Mouse (Mus musculus) kidney, postnatal 0 days (tissue): ENCODE results near the gene Olig3. TPM values are rescaled to one million over a fixed set of nuclear protein-coding genes. Genes with fewer than 3 reads are reported as not detected.

Source experiments
- ATAC-seq: fragments of 200-750 bp; cut with Nextera tagmentation; replicated peaks from 2 replicates; pipeline ENCODE4 v1.8.0; 2017; ENCODE audit warnings: low read depth, moderate number of reproducible peaks, moderate TSS enrichment, moderate library complexity; ENCODE audit not compliant: low FRiP score
- DNase-seq: peaks from one replicate; pipeline ENCODE4 v3.0.0-alpha.2; 2016; ENCODE audit warnings: low spot score
- H3K27ac ChIP-seq: fragments of 300-500 bp; sonication (generic); 2 replicates; pipeline ENCODE4 v1.5.1; 2014; ENCODE audit warnings: mild to moderate bottlenecking
- H3K27me3 ChIP-seq: fragments of 300-500 bp; sonication (generic); 2 replicates; pipeline ENCODE4 v1.6.1; 2014; ENCODE audit warnings: low read length, mixed read lengths; ENCODE audit not compliant: insufficient read depth
- H3K36me3 ChIP-seq: fragments of 300-500 bp; sonication (generic); 2 replicates; pipeline ENCODE4 v1.6.1; 2014; ENCODE audit warnings: low read length, mixed read lengths; ENCODE audit not compliant: insufficient read depth
- H3K4me1 ChIP-seq: fragments of 300-500 bp; sonication (generic); replicated peaks from 2 replicates; pipeline ENCODE4 v1.6.1; 2014; ENCODE audit warnings: antibody characterized with exemption, low read length, mixed read lengths; ENCODE audit not compliant: insufficient read depth
- H3K4me2 ChIP-seq: fragments of 300-500 bp; sonication (generic); 2 replicates; pipeline ENCODE4 v1.6.1; 2014; ENCODE audit warnings: mild to moderate bottlenecking, low read length, moderate library complexity, mixed read lengths
- H3K4me3 ChIP-seq: fragments of 300-500 bp; sonication (generic); replicated peaks from 2 replicates; pipeline ENCODE4 v1.5.1; 2014; ENCODE audit warnings: low read depth, low read length
- H3K9ac ChIP-seq: fragments of 300-500 bp; sonication (generic); 2 replicates; pipeline ENCODE4 v1.6.1; 2014; ENCODE audit warnings: low read depth, low read length
- H3K9me3 ChIP-seq: fragments of 300-500 bp; sonication (generic); replicated peaks from 2 replicates; pipeline ENCODE4 v1.6.1; 2016; ENCODE audit warnings: low read length, inconsistent platforms, mixed read lengths
- CTCF ChIP-seq: IDR thresholded peaks from 2 replicates; pipeline ENCODE4 v1.5.1; 2016; ENCODE audit warnings: antibody characterized with exemption, low read depth, mild to moderate bottlenecking, moderate library complexity
- WGBS: fragments of 180-500 bp; shearing (Covaris S2); extraction: QIAGEN DNeasy Blood & Tissue Kit; methylation state at CpG from one replicate; pipeline ENCODE4 v1.1.7; 2014; 5-methylcytosine and 5-hydroxymethylcytosine counted together
- polyA plus RNA-seq: library from polyadenylated mRNA; unstranded; fragments of >200 nt; fragmentation: Nextera tagmentation; extraction: Ambion mirVana; gene quantifications from 2 replicates; pipeline ENCODE4 v1.2.1, GENCODE M21; 2015

The Olig3 gene
- polyA plus RNA-seq, 1 experiment from 2014 or later: not detected

DNA sequence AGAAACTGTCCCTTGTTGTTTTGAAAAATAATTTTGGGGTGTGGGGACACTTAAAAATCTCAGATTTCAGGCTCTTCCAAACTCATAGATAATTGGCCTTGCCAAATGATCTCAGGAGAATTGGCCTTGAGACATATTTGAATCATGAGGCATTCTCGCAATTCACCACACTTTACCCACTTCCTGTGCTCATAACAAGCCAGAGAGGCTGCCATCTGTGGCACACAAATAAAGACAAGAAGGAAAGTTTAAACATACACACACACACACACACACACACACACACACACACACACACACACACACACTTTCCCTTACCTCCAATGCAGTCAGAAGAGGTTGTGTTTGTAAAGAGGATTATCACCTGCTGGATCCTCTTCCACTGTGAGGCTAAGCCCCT is 22.9 kb upstream of the Olig3 start:
- Histone ChIP-seq H3K27ac (no peak overlapping the region), H3K4me3 (no peak overlapping the region), H3K9me3 (no peaks in the 10 kb centered on the region), H3K4me1 (no peaks in the 10 kb centered on the region), H3K4me2 (no peak overlapping the region), H3K9ac (no peak overlapping the region), H3K36me3 (no peaks in the 10 kb centered on the region), H3K27me3 (no peaks in the 10 kb centered on the region)
- no peak for TF ChIP-seq CTCF
- WGBS: 86% methylated on average over 1 of the region's 1 CpGs
- DNase-seq (no peak), ATAC-seq (no peak)

DNA sequence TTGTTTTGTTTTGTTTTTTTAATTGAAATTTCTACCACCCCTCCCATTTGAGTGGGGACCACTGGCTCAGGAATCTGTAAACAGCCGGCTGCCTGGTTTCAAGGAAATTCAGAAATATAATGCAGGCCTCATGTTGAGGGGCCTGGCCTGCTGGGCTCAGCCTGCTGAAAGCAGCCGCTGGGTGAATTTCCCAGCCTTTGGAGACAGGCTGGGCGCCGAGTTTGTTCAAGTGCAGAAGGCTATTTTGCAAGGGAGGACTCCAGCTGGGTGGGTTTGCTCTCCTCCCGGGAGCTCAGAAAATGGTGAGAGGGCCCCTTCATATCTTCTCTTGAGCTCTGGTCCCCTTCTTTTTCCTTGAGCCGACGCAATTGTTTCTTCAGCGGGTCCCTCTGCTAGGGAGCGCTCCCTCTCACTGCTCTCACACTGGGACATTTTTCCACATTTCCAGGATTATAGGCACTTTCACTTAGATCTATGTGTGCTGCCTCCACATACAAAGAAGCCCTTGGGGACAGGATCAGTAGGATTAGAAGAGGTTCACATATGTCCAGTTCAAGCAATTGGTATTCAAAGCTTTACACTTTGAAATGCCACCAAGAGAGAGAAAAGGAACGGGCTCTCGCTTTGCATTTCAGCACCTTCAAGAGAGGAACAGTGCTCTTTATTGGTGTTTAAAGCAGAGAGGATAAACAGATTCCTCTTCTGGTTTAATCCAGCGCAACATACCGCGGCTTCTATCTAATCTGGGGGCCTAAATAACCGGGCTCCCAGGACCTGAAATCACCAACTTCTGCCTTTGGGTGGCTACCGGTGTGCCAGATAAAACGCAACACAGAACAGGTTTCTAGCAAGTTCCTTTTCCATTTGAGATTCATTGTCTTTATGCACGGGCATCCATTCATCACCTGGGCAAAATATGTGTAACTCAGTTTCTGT is 17.4 kb upstream of the Olig3 start:
- 13% methylated on average over 18 of the region's 18 CpGs for WGBS
- Histone ChIP-seq H3K9ac (no peak overlapping the region), H3K27me3 (peaks cover 4% of the 10 kb centered on the region; the same call in 1 of the 2 replicates), H3K27ac (no peak overlapping the region), H3K36me3 (no peaks in the 10 kb centered on the region), H3K9me3 (no peaks in the 10 kb centered on the region), H3K4me1 (no peaks in the 10 kb centered on the region), H3K4me3 (no peak overlapping the region), H3K4me2 (no peak overlapping the region)
- ATAC-seq: no peak
- TF ChIP-seq CTCF: no peak
- DNase-seq: no peak

DNA sequence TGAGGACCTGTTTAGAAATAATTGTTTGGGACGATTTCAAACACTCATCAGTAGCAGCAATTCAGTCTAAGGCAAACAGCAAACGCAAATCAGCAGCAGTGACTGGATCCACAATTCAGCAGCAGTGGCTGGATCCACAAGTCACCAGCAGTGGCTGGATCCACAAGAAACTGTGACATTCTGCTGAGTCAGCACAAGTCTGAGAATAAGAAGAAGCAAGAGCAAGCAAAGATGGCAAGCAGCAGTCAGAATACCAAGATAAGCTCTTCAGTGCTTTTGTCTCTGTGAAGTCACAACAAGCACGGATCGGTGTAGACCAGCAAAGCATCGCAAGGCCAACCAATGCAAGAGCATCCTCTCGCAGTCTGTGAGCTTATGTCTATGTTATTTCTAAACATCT is 12.3 kb upstream of the Olig3 start:
- no peak overlapping the region for H3K4me3 ChIP-seq
- peaks cover 9% of the 10 kb centered on the region; the same call in 1 of the 2 replicates for H3K27me3 ChIP-seq
- no peaks in the 10 kb centered on the region for H3K9me3 ChIP-seq
- no peak overlapping the region for H3K9ac ChIP-seq
- WGBS: 92% methylated on average over 6 of the region's 6 CpGs
- no peak for ATAC-seq
- no peaks in the 10 kb centered on the region for H3K36me3 ChIP-seq
- no peaks in the 10 kb centered on the region for H3K4me1 ChIP-seq
- no peak for DNase-seq
- no peak overlapping the region for H3K4me2 ChIP-seq
- no peak overlapping the region for H3K27ac ChIP-seq
- no peak for TF ChIP-seq CTCF

DNA sequence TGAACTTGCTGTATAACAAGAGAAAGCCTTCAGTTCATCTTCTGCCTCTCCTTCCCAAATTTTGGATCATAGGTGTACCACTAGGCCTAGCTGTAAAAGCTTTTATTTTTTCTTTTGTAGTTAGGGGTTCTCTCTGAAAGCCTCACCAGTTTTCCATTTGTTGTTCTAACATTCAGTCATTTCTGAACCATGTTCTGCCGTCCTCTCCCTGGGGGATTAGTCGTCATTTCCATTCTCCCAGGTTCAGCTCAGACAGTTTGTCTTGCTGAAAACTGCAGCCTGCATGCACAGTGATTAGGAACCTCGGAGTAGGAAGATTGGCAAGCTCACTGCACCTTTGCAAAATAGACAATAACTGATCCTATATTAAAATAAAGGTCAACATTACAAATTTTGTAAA is 7.0 kb upstream of the Olig3 start:
- Histone ChIP-seq H3K9ac (no peak overlapping the region), H3K9me3 (no peaks in the 10 kb centered on the region), H3K4me1 (no peaks in the 10 kb centered on the region), H3K4me3 (no peak overlapping the region), H3K36me3 (no peaks in the 10 kb centered on the region), H3K4me2 (no peak overlapping the region), H3K27ac (no peak overlapping the region), H3K27me3 (peaks cover 42% of the 10 kb centered on the region)
- no peak for DNase-seq
- TF ChIP-seq CTCF: no peak
- WGBS: 34% methylated on average over 3 of the region's 3 CpGs
- no peak for ATAC-seq

DNA sequence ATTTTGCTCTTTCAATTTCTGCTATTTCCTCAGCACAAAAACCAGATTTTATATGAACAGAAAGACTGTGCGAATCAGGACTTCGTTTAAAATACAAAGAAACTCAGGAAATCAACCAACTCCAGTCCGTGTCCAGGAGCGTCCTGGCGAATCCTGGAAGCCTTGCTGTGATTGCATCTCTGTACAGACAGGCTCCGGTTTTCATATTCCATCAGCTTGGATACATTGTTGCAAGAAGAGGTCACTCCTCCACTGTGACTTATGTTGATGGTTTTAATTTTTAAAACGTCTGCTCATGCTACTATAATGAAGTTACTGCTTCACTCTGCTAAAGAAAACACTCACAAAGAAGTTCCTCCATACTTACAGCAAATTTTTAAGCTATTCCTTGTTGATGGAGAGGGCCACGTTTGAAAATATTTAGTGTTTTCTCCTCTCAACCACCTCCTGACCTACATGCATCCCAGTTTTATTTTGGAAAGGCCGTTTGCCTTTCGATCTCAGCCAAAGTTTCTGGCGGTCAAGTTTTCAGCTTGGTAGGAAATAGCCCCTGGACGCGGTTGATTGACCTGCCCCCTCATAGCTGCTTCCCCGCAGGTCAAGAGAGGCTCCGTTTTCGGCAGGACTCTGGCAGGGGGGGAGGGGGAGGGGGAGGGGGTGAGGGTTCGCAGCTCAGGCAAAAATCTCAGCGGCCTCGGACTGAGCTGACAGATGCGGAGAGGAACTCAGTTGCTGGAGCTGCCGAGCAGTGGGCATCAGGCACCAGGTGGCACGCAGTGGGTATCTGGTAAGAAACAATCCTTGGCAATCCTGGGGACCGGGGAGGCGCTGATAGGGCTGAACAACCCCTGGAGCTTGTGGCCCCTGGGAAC is 4.1 kb upstream of the Olig3 start:
- H3K9ac ChIP-seq: no peak overlapping the region
- ATAC-seq (no peak), DNase-seq (no peak)
- TF ChIP-seq CTCF: no peak
- peaks cover 70% of the 10 kb centered on the region for H3K27me3 ChIP-seq
- WGBS: 2% methylated on average over 24 of the region's 24 CpGs
- H3K4me1 ChIP-seq: 0 out of 2 replicates have a peak, but pooled peaks cover 3% of the 10 kb centered on the region
- no peak overlapping the region for H3K27ac ChIP-seq
- no peak overlapping the region for H3K4me2 ChIP-seq
- no peaks in the 10 kb centered on the region for H3K9me3 ChIP-seq
- H3K4me3 ChIP-seq: no peak overlapping the region
- no peaks in the 10 kb centered on the region for H3K36me3 ChIP-seq

DNA sequence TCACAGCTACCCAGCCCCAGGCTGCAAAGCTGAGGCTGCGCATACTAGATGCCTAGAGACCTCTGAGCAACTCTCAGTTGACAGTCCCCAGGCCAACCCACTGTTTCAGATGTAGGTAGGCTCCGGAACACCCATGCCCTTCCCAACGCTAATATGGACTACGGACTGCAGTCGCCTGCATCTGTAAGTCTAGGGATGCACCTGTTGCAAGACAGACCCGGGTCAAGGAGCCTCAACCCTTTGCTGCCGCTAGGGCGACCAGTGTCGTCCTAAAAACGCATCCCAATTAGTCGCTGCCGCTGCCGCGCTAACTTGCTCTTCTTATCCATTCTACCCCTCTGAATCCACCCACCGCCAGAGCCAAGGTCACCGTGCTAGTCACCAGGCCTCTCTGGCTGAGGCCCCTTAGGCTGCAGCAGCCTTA is 3.4 kb upstream of the Olig3 start:
- Histone ChIP-seq H3K27me3 (peaks cover 75% of the 10 kb centered on the region), H3K9me3 (no peaks in the 10 kb centered on the region), H3K4me3 (no peak overlapping the region), H3K27ac (no peak overlapping the region), H3K4me1 (0 out of 2 replicates have a peak, but pooled peaks cover 5% of the 10 kb centered on the region), H3K9ac (no peak overlapping the region), H3K4me2 (no peak overlapping the region), H3K36me3 (no peaks in the 10 kb centered on the region)
- WGBS: 0% methylated on average over 16 of the region's 16 CpGs
- no peak for ATAC-seq
- no peak for TF ChIP-seq CTCF
- DNase-seq: no peak
